Mouse (Mus musculus) adrenal gland, postnatal 14 days (tissue): Measurements from ENCODE around the gene Gm12185. TPM values are rescaled to one million over a fixed set of nuclear protein-coding genes. Genes with fewer than 3 reads are reported as not detected.
"Not testable (repeated sequence)": the region's sequence is repeated elsewhere in the genome, so short reads cannot be mapped to it uniquely, and the experiment has no call there.

Source experiments
- DNase-seq: peaks from one replicate; pipeline ENCODE4 v3.0.0; 2021; ENCODE audit warnings: mixed read lengths
- total RNA-seq: library from RNA; stranded (reverse); gene quantifications from 2 replicates; pipeline ENCODE4 v1.2.3, GENCODE M21; 2021

Gm12185 gene
- total RNA-seq, 1 experiment from 2014 or later = 2.7 TPM

- no peak for DNase-seq
Observed at GRCm38 (mm10) chr11:48913611-48914010, 78.4 kb downstream of the Gm12185 start.

- no peak for DNase-seq
Observed at GRCm38 (mm10) chr11:48908459-48908858, 83.6 kb downstream of the Gm12185 start.

- DNase-seq = peak; percentile 6
Observed at GRCm38 (mm10) chr11:48902021-48902420, 90.0 kb downstream of the Gm12185 start, which contains the start of gene Gm5431. TSS of gene Gm5431 (minus strand) at chr11:48902214.

GRCm38 (mm10) chr11:48901567-48901930 is 90.5 kb downstream of the Gm12185 start:
- DNase-seq = not testable (repeated sequence)

GRCm38 (mm10) chr11:48900654-48901566 is 91.1 kb downstream of the Gm12185 start:
- DNase-seq = not testable (repeated sequence)

- DNase-seq = no peak
Observed at GRCm38 (mm10) chr11:48898812-48899431, 93.1 kb downstream of the Gm12185 start.

- no peak for DNase-seq
Observed at GRCm38 (mm10) chr11:48876680-48877079, 115.3 kb downstream of the Gm12185 start.

GRCm38 (mm10) chr11:48875343-48875837 is 116.6 kb downstream of the Gm12185 start:
- DNase-seq = not testable (repeated sequence)

- peak; percentile 65 for DNase-seq
Observed at GRCm38 (mm10) chr11:48874465-48874864, 117.6 kb downstream of the Gm12185 start.

- no peak for DNase-seq
Observed at GRCm38 (mm10) chr11:48873591-48874290, 118.3 kb downstream of the Gm12185 start.

GRCm38 (mm10) chr11:48872695-48873300 is 119.2 kb downstream of the Gm12185 start:
- DNase-seq = no peak

- DNase-seq = peak; percentile 64
Observed at GRCm38 (mm10) chr11:48871817-48872541, 120.0 kb downstream of the Gm12185 start.

GRCm38 (mm10) chr11:48871201-48871772 is 120.7 kb downstream of the Gm12185 start, which contains the start of gene Irgm1:
TSS of gene Irgm1 (minus strand) at chr11:48871683.
- peak; percentile 87 for DNase-seq

- no peak for DNase-seq
Observed at GRCm38 (mm10) chr11:48870781-48871180, 121.2 kb downstream of the Gm12185 start.

GRCm38 (mm10) chr11:48869380-48870110 is 122.5 kb downstream of the Gm12185 start:
- peak; percentile 32 for DNase-seq

GRCm38 (mm10) chr11:48866481-48866880 is 125.5 kb downstream of the Gm12185 start:
- no peak for DNase-seq

GRCm38 (mm10) chr11:48863808-48864207 is 128.2 kb downstream of the Gm12185 start:
- no peak for DNase-seq

GRCm38 (mm10) chr11:48862784-48863319 is 129.2 kb downstream of the Gm12185 start:
- no peak for DNase-seq

- DNase-seq = peak; percentile 69
Observed at GRCm38 (mm10) chr11:48859014-48859413, 133.0 kb downstream of the Gm12185 start.
